Mouse (Mus musculus) G1E-ER4 (cell line): ENCODE results near the gene Trim2. TPM values are rescaled to one million over a fixed set of nuclear protein-coding genes. Genes with fewer than 3 reads are reported as not detected.

ENCODE experiments used
- GATA1 ChIP-seq: IDR thresholded peaks from one replicate; pipeline ENCODE4 v1.8.0; 2012; ENCODE audit warnings: low read length, inconsistent platforms
- polyA plus RNA-seq: library from polyadenylated mRNA; stranded (reverse); fragments of >175 nt; gene quantifications from 2 replicates; pipeline ENCODE4 v1.2.3, GENCODE M21; 2012

Gene Trim2
- polyA plus RNA-seq, 1 experiment, result not detected

DNA sequence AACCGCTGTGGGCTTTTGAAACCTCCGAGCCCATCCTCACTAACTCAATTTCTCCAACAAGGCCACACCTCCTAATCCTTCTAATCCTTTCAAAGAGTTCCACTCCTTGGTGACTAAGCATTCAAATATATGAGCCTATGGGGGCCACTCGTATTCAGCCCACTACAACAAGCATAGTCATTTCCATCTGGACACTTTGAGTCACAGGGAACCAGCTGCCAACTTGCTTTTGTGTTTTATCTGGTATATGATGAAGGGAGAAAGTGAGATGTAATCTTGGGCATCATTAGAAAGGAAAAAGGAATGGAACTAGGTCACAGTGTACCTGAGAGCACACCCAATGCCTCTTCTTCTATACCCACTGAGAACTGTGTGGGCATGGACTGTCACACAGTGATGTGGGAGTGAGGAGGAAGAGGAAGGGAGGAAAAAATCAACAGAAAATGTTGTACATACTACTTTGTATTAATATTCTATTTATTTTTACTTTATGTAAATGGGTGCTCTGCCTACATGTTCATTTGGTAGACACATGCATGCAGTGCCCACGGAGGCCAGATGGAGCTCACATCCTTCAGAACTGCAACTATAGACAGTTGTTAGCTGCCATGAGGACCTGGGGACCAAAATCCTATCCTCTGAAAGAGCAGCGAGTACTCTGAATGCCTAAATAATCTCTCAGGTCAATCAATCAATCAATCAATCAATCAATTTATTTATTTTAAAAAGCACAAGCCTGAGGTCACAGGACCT lies 72.8 kb downstream of the Trim2 start:
- no peak for TF ChIP-seq GATA1

DNA sequence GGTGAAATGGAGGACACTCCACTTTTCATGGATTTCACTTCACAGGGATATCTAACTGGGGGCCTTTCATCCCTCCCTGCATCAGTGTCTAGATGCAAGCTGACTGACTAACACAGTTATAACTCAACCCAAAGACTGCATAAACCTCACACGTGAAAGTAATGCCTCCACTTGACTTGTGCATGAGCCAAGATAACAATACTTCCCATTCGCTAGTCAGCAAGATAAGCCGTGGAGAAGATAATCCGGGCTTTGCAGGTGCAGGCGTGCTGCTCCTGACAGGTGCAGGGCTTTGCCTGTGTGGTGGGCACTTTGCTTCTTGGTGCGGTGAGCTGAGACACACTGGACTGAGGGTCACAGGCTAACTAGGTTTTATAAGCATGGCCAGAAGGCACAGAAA lies 74.4 kb downstream of the Trim2 start:
- TF ChIP-seq GATA1, result no peak

- no peak for TF ChIP-seq GATA1
Measured at GRCm38 (mm10) chr3:84230988-84231387, 75.7 kb downstream of the Trim2 start.

DNA sequence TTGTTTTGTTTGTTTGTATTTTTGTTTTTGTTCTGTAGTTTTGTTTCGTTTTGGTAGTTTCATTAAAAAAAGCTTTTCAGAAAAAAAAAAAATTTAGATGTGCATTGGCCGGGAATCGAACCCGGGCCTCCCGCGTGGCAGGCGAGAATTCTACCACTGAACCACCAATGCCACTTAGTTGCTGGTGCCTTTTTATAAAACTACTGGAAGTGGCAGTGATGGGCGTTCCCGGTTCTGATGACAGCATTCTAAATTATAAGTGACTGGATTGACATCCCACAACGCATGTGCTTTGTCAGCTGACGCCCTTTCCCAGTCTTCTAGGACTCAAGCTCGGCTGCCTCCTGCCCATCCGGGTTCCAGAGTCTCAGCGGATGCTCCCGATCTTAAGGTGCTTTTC lies 77.8 kb downstream of the Trim2 start:
- no peak for TF ChIP-seq GATA1

GRCm38 (mm10) chr3:84228203-84228870 lies 78.3 kb downstream of the Trim2 start:
- no peak for TF ChIP-seq GATA1

GRCm38 (mm10) chr3:84227628-84228027 lies 79.0 kb downstream of the Trim2 start:
- no peak for TF ChIP-seq GATA1

DNA sequence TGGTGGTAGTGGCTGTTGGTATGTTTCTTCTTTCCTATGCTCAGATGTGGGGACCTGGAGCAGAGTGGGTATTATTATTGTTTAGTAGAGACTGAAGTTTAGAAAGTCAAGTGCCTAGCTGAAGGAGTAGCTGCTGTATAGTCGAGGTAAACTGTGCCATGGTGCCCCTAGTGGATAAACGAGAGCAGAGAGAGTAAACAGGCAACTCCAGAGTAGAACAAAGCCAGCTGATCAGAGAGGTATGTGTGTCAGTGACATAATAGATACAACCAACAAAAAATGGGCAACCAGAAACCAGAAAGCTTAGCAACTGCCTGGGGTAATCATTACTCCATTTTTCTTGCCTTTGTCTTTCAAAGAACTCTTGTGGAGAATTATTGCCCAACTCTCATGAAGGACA lies 81.7 kb downstream of the Trim2 start:
- no peak for TF ChIP-seq GATA1

DNA sequence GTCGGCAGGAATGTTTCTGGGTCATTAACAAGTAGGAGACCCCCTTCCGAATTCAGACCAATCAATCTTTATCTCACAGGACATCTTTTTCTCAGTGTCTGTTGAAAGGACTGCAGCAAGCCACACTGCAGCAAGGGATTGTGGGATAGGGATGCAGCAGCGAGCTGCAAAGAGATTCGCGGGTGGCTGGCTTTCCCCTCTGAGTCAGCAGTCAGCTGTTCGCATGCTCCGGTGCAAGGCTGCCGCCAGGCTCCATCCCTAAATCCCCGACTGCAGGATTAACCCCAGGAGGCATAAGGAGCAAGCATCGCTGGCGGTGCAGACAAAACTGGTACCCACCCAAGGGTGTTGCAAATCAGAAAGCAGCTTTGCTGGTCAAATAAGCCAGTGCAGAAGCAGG lies 85.9 kb downstream of the Trim2 start:
- TF ChIP-seq GATA1, result no peak

GRCm38 (mm10) chr3:84220326-84220725 lies 86.4 kb downstream of the Trim2 start:
- no peak for TF ChIP-seq GATA1

DNA sequence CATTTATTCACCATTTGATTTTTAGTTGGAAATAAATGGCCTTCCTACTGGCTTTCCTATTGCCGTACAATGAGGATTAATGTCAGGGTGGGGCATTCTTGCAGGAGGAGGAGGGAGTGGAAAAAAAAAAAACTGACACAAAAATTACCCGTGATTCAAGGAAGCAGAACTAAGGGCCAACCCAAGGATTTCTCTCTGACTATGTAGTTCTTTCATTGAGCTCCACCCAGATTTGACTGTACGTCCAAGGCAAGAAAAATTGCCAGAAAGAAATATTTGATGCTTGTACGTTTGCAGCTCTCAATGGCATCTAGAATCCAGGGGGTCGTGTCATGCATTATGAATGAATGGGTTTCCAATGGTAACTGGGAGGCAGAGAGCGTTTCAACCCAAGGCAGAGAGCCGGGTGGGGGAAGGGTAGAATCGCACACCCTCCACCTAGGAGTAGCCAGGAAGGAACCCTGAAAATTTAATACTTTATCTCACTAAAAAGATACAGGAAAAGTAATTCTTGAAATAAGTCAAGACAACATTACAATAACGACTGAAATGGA lies 86.9 kb downstream of the Trim2 start:
- no peak for TF ChIP-seq GATA1

DNA sequence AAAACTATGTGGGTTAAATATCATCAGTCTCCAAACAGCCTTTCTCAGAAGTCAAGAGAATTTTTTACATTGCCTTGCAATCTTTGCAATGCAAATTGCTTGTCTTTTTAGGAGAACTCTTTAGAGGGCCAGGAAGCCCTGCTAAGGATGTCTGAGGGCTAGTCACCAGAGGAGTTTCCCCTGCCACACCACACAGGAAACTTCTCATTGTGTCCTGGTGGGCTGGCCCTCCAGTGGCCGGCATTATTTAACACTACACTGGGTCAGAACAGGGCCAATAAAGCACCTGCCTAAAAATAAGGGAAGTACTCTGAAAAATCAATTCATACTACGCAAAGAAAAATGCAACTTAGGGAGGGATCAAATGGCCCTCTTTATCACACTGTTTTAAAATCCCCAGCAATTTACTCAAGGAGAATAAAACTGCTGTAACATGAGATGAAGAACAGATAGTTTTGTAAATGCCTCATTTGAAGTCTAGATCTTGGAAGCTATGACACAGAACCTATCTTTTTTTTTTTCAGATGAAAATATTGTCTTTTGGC lies 87.4 kb downstream of the Trim2 start:
- no peak for TF ChIP-seq GATA1

DNA sequence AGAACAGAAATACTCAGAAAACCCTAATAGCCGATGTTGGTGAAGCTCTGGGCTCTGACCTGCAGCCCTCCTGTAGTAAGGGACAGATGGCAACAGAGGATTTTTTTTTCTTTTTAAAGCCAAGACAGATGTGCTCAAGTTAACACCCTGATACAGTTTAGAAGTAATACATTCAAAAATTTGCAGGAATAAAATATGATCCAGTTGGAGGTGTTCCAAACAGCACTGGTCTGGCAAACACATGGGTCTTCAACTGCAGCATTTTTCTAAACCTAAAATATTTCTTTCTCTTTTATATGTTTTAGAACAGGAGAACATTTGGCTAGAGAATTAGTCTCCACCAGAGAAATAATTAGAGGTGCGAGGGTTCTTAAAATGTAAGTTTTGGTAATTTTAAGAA lies 88.2 kb downstream of the Trim2 start:
- no peak for TF ChIP-seq GATA1

- TF ChIP-seq GATA1, result no peak
Measured at GRCm38 (mm10) chr3:84217961-84218351, 88.7 kb downstream of the Trim2 start.

- TF ChIP-seq GATA1, result no peak
Measured at GRCm38 (mm10) chr3:84217118-84217960, 89.3 kb downstream of the Trim2 start.

DNA sequence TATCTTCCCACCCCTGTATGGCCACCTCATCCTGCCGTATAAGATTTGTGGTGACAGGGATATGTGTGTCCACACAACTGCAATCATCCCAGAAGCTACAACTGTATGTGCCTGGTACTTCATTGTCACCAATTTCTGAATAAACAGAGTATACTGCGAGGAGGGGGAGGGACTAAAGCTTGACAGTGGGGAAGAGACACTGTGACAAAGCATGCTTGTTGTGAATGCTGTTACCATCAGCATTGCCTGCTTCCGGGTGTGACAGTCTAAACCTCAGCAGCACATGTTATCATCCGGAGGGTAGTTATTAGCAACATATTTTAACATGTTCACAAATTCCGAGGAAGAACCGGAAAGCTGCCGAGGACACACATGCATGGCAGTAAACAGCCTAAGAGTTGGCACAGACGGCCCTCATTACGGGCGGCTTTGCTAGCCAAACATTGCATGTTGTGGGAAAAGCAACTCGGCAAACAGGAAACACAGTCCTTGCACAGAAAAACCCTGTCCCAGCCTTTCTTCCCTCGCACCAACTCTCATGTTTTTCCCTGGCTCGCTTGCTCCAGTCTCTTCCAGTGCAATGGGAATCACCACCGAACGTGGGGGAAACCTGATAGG lies 90.8 kb downstream of the Trim2 start:
- no peak for TF ChIP-seq GATA1
